24 mouse cellular contexts compared by ENCODE assay signal in the genomic region with DNA sequence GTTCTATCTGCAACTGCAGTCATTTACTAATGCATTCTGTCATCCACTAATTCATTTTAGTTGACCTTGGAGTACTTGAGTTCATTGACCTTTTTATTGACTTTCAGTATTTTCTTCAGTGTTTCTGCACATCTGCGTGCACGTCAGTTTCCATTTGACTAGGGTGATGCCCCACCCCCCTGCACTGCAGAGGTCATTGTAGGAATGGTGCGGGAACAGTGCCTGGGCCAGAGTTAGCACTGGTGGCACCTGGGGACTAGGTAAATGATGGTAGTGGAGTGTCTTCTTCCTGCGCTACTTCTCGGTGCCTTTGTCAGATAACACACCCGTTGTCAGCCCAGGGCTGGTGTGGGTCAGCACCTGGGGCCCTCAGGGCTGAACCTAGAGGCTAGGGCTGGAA.
DNase-seq lines count a peak whose midpoint lies in the region; ATAC-seq and TF ChIP-seq lines count a peak whose summit lies in the region.
"Had no signal": no experiment of that assay in that cellular context is flagged by ENCODE, and none has a peak within 500 bp of the region (broad histone marks: within the 10 kb centered on the region; RNA-seq: fewer than 3 reads in every experiment).

No protein-coding gene starts in this region.

- no peaks in the 10 kb centered on the region for H3K9me3 ChIP-seq in kidney, embryonic 14.5 days (ENCODE audit: control insufficient read depth, low read length)
- H3K9me3 ChIP-seq in neural tube, embryonic 14.5 days (ENCODE audit: control insufficient read depth, low read length): no peaks in the 10 kb centered on the region
- no peaks in the 10 kb centered on the region for H3K9me3 ChIP-seq in midbrain, postnatal 0 days (ENCODE audit: low read length)
- H3K9me3 ChIP-seq: embryonic facial prominence, embryonic 10.5 days; heart, embryonic 12.5 days; limb, embryonic 10.5 days had no signal

- H3K9ac ChIP-seq in kidney, embryonic 14.5 days (ENCODE audit: low read depth, low read length): no peak overlapping the region
- no peak overlapping the region for H3K9ac ChIP-seq in neural tube, embryonic 14.5 days (replicated peaks; ENCODE audit: low read depth, low read length)
- H3K9ac ChIP-seq in midbrain, postnatal 0 days (replicated peaks; ENCODE audit: low read length, poor library complexity, severe bottlenecking): no peak overlapping the region
- H3K9ac ChIP-seq: forebrain, postnatal 0 days; heart, embryonic 12.5 days had no signal

- H3K27me3 ChIP-seq in kidney, embryonic 14.5 days (ENCODE audit: control insufficient read depth, insufficient read depth, low read length): 0 out of 2 replicates have a peak, but pooled peaks cover 3% of the 10 kb centered on the region
- no peaks in the 10 kb centered on the region for H3K27me3 ChIP-seq in neural tube, embryonic 14.5 days (ENCODE audit: control insufficient read depth, insufficient read depth, low read length)
- no peaks in the 10 kb centered on the region for H3K27me3 ChIP-seq in midbrain, postnatal 0 days (ENCODE audit: insufficient read depth, low read length)

- no peaks in the 10 kb centered on the region for H3K4me1 ChIP-seq in kidney, embryonic 14.5 days (ENCODE audit: control insufficient read depth, insufficient read depth, low read length)
- H3K4me1 ChIP-seq in neural tube, embryonic 14.5 days (ENCODE audit: control insufficient read depth, insufficient read depth, low read length): peaks cover 16% of the 10 kb centered on the region
- peaks cover 11% of the 10 kb centered on the region for H3K4me1 ChIP-seq in midbrain, postnatal 0 days (ENCODE audit: insufficient read depth, low read length)
- H3K4me1 ChIP-seq: heart, embryonic 12.5 days; limb, embryonic 10.5 days had no signal

- H3K4me2 ChIP-seq in kidney, embryonic 14.5 days (replicated peaks; ENCODE audit: low read depth, low read length): no peak overlapping the region
- H3K4me2 ChIP-seq in neural tube, embryonic 14.5 days (ENCODE audit: low read depth, low read length): no peak overlapping the region
- H3K4me2 ChIP-seq in midbrain, postnatal 0 days (ENCODE audit: low read depth, low read length, poor library complexity, severe bottlenecking): no peak overlapping the region
- H3K4me2 ChIP-seq: heart, embryonic 12.5 days had no signal

- DNase-seq in kidney, adult 9 months: peak; percentile 52
- no peak for DNase-seq in neural tube, embryonic 10.5 days (ENCODE audit: extremely low spot score, low spot score)
- peak; percentile 14 for DNase-seq in kidney, postnatal 10 days
- no peak for DNase-seq in midbrain, postnatal 0 days (ENCODE audit: low spot score)
- DNase-seq in testis, postnatal 14 days (ENCODE audit: low spot score): no peak
- DNase-seq in left cerebral cortex, adult 11 months (ENCODE audit: low spot score): no peak
- DNase-seq: adrenal gland, postnatal 36 days; cerebellum, adult 11-12 months; forebrain, postnatal 0 days; gastrocnemius, postnatal 25 days; heart, adult 18-20 months; heart, postnatal 10 days; liver; lung, postnatal 10 days; right cerebral cortex, postnatal 25 days; spleen, adult 18-20 months; thymus, postnatal 14 days had no signal

- ATAC-seq in kidney, embryonic 14.5 days (ENCODE audit: low FRiP score, low TSS enrichment): no peak
- ATAC-seq in neural tube, embryonic 14.5 days (ENCODE audit: low read depth): 0 out of 2 replicates have a peak, but pooled peaks have one; percentile 19
- 0 out of 2 replicates have a peak, but pooled peaks have one; percentile 17 for ATAC-seq in midbrain, postnatal 0 days (ENCODE audit: low FRiP score)
- ATAC-seq: intestine, postnatal 0 days had no signal

- 37% methylated on average over 6 of the region's 6 CpGs for WGBS in kidney, embryonic 14.5 days
- 31% methylated on average over 6 of the region's 6 CpGs for WGBS in neural tube, embryonic 14.5 days
- WGBS in midbrain, postnatal 0 days: 46% methylated on average over 6 of the region's 6 CpGs

- H3K4me3 ChIP-seq in kidney, embryonic 14.5 days (ENCODE audit: low read length): no peak overlapping the region
- no peak overlapping the region for H3K4me3 ChIP-seq in neural tube, embryonic 14.5 days (ENCODE audit: low read depth, low read length)
- H3K4me3 ChIP-seq in midbrain, postnatal 0 days (ENCODE audit: low read depth, low read length): no peak overlapping the region
- H3K4me3 ChIP-seq: embryonic facial prominence, embryonic 10.5 days; heart, embryonic 12.5 days; limb, embryonic 10.5 days had no signal

- TF ChIP-seq CTCF in midbrain, postnatal 0 days (IDR thresholded peaks at IDR 0.05): no peak

- H3K27ac ChIP-seq in kidney, embryonic 14.5 days (ENCODE audit: low read depth, low read length): no peak overlapping the region
- no peak overlapping the region for H3K27ac ChIP-seq in neural tube, embryonic 14.5 days (ENCODE audit: low read depth, low read length)
- H3K27ac ChIP-seq in midbrain, postnatal 0 days (ENCODE audit: low read depth, low read length): no peak overlapping the region
- H3K27ac ChIP-seq: embryonic facial prominence, embryonic 10.5 days; hindbrain, postnatal 0 days; limb, embryonic 10.5 days had no signal

- H3K36me3 ChIP-seq in kidney, embryonic 14.5 days (ENCODE audit: control insufficient read depth, insufficient read depth, low read length): no peaks in the 10 kb centered on the region
- H3K36me3 ChIP-seq in neural tube, embryonic 14.5 days (ENCODE audit: control insufficient read depth, insufficient read depth, low read length): no peaks in the 10 kb centered on the region
- no peaks in the 10 kb centered on the region for H3K36me3 ChIP-seq in midbrain, postnatal 0 days (ENCODE audit: insufficient read depth, low read length)
- H3K36me3 ChIP-seq: embryonic facial prominence, embryonic 10.5 days; heart, embryonic 12.5 days; limb, embryonic 10.5 days had no signal

Comparison
In these comparisons a context has a peak if more than half of its experiments do, and no peak if none do; other contexts are left out.
1. DNase-seq: peak in kidney, adult 9 months (single experiment) and kidney, postnatal 10 days (single experiment); none in neural tube, embryonic 10.5 days (single experiment), midbrain, postnatal 0 days (single experiment), testis, postnatal 14 days (single experiment) and left cerebral cortex, adult 11 months (single experiment).